Mouse (Mus musculus) liver, adult 2 months (tissue): Measurements from ENCODE around the gene Chst13.

Experiments
- CTCF ChIP-seq: fragments of 200-500 bp; IDR thresholded peaks from 2 replicates; pipeline ENCODE4 v1.5.1; 2011; ENCODE audit warnings: low read depth, low read length, control low read depth
- POLR2A ChIP-seq: fragments of 200-500 bp; IDR thresholded peaks from 2 replicates; pipeline ENCODE4 v1.6.1; 2011; ENCODE audit warnings: low read length, control low read depth; ENCODE audit not compliant: insufficient read depth; ENCODE audit errors: extremely low read depth

GRCm38 (mm10) chr6:90321811-90322210 is 3.2 kb downstream of the Chst13 start:
- no peak for TF ChIP-seq CTCF
- TF ChIP-seq POLR2A = no peak
